Mouse (Mus musculus) cerebellum, adult 18-20 months (tissue): ENCODE data around the gene Fam19a3.
A peak's percentile ranks its signal among the peaks of the same experiment; 100 is the strongest.
"Not testable (repeated sequence)": the region's sequence is repeated elsewhere in the genome, so short reads cannot be mapped to it uniquely, and the experiment has no call there.

ENCODE experiments used
- DNase-seq, 2 experiments: peaks; one replicate each; pipeline ENCODE4 v3.0.0; 2021

Fam19a3 gene

DNA sequence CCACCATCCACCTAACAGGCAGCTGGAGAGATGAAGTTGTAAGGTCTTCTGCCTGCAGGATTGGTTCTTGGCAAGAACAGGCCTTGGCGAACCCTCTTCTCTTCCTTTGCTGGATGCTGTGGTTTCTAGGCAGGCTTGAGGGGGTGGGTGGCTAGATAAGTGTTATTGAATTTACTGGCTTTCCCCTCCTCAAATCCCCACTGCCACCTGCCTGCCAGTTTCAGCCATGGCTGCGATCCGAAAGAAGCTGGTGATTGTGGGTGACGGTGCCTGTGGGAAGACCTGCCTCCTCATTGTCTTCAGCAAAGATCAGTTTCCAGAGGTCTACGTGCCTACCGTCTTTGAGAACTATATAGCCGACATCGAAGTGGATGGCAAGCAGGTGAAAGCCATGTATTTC lies 10.0 kb upstream of the Fam19a3 start:
- DNase-seq = no peak

DNA sequence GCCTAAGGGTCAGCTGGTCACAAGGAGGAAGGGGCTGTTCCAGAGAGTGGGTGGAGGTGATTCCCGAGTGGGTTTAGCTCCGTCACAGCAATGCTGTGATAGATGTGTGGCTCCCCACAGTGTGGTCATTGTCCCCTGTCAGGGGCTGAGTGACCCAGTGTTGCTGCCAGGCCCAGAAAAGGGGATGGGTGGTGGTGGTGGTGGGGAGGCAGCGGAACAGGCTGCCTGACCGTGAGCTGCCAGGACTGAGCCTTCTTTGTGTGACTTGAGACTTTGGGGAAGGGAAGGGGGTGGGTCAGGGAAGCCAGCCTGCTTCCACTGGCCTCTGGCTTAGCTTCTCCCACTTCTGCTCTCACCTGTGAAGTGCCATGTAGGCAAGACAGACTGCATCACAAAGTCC lies 9.4 kb upstream of the Fam19a3 start:
- DNase-seq = no peak

DNA sequence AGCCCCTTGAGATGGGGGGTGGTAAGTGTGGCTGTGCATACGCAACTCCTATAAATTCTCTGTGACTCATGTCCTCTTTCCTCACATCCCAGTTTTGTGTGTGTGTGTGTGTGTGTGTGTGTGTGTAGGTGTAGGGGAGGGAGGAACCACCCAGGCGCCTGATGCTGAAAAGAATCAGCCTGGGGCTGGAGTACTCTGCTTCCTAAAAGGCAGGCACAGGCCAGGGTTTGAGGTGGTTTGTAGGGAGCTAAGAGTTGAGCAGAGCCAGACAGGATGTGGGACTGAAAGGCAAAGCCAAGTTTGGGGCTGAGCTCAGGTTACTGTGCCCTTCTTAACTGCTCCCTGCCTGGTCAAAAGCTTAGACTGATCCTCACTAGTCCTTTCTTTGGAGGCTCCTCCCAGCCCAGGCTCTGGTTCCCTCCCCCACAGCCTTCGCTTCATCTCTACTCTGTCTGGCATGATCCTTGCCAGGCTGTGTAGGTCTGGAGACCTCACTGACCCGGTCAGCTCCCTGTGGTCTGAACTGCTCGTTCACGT lies 8.8 kb upstream of the Fam19a3 start:
- DNase-seq = no peak

DNA sequence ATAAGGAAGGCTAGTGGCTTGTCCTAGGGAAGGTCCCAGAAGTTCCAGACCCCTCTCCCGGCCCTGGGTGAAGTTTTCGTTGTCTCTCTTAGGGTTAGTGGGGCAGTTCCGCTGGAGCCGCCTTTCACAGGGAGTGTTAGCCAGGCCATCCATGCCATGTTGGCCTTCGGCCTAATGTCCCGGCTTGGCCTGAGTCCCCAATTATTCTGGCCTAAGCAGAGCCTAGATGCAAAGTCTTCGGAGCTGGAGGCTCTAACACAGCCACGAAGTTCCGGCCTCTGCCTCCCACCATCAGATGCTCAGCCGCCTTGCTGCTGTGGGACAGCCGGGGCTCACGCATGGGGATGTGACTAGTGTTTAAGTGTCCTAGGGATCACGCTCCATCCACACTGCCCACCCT lies 8.2 kb upstream of the Fam19a3 start:
- DNase-seq = peak; percentile 11 to 26

DNA sequence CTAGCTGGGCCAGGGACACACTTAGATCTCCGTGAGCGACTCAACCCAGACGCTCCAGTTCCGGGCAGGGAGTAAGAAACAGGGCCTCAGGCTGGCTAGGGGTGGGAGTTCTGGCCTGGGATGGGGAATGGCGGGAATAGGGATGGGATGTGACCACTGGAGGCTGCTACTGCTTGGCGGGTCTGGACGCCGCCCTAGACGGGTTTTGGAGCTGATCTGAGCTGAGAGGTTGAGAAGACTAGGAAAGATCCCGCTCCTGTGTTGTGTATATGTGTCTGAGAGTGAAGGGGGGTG lies 7.6 kb upstream of the Fam19a3 start:
- no peak for DNase-seq

DNA sequence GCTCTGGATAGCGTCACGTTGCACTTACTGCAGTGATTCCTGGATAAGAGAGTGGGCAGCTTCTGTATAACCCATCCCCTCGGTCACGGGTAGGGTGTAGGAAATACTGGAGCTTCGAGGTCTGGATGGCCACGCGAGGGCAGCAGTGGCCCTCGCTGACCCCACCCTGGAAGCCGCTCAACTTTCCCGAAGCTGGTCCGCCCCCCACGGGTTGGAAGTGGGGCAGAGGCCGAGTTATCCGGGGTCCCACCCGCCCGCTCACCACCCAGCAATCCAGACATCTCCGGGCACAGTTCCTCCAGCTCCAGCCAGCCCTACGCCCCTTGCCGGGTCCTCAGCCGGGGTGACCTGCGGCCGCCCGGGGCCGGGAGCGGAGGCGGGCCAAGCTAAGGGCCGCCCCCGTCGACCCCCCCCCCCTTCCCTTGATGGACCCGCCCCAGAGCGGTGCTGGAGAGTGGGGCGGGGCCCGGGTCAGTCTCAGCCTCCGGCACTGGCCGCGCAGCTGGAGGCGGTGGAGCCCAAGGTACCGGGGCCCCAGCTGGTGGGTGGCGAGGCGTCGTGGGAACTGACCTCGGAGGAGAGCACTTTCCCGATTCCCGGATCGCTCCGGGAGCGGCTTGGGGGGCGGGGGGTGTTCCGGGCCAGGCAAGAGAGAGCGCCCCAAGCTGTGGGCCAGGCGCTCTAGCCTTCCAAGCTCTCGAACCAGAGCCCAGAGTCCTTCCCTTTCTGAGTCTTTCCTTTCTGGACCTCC lies 7.1 kb upstream of the Fam19a3 start:
- DNase-seq = peak; percentile 26 to 62

DNA sequence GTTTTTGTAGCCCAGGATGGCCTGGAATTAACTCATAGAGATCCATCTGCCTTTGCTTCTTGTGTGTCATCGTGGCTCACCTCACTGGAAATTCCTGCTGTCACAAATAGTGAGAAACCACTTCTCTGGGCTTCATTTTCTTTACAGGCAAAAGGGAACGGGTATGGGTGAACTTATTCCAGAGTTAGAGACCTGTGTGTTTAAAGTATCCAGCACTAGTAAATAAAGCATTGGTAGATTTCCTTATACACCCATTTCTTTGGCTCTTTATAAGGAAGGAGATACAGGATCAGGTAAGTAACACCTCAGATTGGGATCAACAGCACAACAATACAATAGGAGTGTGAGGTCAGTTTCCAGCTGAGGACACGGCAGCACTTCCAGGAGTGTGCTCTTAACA lies 6.4 kb upstream of the Fam19a3 start, which contains the start of gene Rhoc:
Gene Rhoc (plus strand): TSS at position 301 of the 400 bp plus-strand sequence.
- no peak for DNase-seq

DNA sequence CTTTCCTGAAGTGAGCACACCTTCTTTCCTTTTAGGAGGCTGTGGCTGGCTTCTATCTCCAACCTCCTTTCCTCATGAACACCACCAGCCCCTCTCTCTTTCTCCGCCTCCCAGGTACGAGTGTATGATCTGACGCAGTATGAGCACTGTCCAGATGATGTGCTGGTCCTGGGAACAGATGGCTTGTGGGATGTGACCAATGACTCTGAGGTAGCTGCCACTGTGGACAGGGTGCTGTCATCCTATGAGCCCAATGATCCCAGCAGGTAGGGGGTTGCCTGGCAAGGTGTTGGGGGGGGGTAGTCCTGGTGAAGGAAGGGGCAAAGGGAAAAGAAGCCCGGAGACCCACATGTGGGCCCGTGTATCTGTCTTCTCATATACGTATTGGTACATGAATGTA lies 3.6 kb upstream of the Fam19a3 start:
- no peak for DNase-seq

DNA sequence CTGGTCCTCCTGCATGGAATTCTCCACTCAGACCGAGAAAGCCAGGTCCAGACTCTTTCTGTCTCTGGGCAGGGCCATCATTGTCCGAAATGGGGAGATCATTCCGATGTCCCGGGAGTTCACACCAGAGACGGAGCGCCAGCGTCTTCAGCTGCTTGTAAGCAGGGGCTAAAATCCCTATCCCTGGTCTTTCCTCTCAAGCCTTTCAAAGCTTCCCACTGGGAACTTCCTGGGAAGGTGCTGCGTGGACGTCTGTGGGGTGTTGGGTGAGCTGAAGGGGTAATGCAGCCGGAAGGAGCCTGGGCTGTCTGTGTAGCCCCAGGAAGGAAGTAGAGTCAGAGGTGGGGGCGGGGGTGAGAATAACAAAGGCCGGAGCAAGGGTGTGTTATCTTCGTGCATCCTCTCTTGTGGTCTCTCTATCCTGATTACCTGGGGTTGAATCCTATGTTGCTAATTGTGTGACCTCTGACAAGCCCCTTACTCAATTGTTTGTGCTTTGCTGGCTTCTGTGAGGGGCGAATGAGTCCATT lies 2.4 kb upstream of the Fam19a3 start:
- DNase-seq = no peak

DNA sequence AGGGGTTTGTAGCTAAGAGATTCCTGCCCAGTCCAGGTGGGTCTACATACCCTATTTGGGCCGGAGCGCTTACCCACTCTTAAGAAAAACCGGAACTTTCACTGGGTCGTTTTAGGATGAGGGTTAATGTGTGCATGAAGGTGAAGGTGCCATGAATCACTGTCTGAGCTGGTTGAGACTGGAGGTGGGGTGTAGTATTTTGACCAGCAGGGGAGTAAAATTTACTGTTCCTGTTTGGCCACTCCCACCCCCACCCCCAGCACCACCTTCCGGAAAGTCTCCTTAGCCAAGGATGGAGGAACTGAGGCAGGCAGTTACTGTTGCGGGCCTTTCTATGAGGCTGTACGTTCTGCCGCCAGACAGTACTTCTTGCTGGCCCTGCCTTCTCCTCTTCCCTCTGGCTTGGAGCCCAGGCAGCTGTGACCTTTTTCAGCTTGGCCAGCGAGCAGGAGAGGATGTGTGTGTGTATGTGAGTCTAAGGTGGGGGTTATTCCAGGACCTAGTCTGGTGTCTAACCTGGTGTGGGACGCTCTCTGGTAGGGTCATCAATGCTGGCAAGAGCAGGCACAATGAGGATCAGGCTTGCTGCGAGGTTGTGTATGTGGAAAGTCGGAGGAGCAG lies 531 bp upstream of the Fam19a3 start:
- DNase-seq = no peak

DNA sequence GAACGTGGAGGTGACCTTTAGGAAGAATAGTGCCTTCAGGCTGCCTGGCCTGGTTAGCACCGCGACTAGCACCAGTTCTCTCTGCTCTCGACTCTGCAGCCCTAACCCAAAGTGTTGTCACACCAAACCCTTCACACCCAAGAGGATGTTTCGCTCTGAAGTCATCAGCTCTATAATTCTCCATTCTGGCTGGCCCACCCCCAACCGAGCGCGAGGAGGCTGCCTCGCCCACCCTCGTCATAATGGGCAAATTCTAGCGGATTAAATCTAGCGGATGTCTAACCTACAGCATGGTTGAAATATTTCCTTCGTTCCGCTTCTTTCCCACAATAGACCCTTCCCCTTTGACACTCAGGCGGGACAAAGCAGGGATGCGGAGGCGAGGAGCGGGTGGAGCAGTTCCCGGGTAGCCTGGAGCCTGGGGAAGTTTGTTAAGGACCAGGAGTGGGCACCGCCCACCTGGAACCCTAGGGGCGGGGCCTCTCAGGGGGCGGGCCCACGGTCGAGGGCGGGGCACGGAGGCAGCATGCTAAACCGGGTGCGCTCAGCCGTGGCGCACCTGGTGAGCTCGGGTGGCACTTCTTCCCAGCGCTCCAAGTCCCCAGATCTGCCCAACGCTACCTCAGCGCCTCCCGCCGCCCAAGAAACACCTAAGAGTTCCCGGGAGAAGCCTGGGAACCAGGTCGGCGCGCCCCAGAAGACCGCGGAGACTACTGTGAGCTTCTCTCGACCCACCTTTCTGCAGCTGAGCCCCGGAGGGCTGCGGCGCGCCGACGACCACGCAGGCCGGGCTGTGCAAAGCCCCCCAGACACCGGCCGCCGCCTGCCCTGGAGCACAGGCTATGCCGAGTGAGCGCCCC lies 849 bp downstream of the Fam19a3 start, which contains the start of gene Ppm1j:
Gene Ppm1j (plus strand): TSS at position 496 of the 860 bp plus-strand sequence.
- peak in 1 of 2 experiments; percentile 19 for DNase-seq

DNA sequence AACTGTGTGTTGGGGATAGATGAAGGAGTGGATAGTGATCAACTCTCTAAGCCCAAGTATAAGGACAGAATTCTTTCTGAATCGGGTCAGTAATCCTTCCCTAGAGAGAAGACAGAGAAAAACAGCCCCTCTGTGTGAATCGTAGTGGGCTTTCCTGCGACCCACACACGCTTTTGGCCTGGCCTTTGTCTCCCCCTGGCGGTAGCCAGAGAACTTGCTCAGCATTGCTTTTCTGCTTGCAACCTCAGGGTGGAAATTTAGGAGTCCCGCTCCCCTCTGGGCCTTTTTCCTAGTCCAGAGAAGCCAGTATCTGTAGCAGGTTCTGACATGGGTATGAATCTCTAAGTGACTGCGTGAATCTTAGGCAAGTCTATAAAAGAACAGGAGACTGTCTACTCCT lies 1.7 kb downstream of the Fam19a3 start:
- peak; percentile 34 to 43 for DNase-seq

DNA sequence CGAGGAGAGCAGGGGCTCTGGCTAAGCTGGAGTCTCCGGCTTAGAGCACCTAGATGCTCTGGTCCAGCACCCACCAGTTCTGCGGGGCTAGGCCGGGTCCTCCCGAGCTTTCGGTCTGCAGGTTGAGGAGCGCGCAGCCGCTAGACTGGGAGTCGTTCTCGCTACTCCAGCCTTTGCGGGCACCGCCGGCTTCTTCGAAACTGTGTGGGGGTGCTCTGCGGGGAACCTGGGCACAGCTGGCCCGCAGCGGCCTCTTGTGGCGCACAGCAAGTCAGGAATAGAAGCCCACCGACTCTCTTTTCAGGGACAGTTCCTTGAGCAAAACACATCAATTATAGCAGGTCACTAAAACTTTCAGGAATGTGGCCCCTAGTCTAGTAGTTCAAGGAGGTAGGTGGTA lies 4.3 kb downstream of the Fam19a3 start:
- no peak for DNase-seq

DNA sequence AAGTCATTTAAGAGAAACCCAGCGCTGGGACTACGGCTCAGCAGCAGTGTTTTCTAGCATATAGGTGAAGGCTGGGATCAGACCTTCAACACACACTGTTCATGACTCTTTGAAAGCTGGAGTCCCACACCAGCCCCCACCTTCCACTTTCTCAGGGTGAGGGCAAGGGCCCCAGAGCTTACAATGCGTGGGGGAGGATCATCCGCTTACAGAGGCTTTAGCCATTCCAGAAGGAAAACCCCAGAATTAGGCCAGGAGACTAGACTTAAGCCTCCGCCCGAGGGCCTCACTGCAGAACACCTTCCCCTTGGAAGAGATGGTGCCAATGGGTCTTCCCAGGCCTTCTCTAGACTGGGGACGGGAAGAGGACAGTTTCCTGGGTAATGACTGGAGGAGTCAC lies 8.3 kb downstream of the Fam19a3 start:
- DNase-seq = no peak

DNA sequence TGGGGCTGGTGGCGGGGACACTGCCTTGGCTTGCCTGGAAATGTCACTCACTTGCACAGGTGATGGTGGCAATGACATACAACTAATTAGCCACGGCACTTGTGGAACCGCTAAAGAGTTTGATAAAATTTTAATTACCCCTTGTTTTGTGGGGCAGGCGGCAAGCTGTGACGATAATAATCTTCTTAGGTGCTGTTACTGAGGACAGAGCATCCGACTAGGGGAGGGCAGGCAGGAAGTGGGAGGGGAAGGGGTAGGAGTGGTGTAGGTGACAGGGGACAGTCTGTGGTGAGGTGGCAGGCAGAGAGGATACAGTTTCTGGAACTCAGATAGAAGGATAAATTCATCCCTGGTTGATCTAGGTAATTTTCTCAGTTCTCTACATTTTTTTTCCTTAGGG lies 10.2 kb downstream of the Fam19a3 start:
- no peak for DNase-seq

DNA sequence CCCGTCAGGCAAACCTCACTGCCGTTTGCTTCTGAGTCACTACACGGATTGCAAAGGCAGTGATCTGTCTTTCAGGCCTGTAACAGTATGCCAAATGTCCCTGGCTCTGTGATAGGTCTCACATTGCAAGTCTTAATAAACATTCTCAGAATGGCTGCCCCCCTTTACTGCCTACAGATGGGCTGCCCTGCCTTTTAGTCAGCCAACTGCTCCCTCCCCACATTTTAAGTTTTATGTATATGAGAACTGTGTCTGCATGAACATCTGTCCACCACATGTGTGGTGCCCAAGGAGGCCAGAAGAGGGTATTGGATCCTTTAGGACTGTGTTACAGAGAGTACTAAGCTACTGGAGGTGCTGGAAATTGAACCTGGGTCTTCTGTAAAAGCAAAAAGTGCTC lies 10.7 kb downstream of the Fam19a3 start:
- no peak for DNase-seq

DNA sequence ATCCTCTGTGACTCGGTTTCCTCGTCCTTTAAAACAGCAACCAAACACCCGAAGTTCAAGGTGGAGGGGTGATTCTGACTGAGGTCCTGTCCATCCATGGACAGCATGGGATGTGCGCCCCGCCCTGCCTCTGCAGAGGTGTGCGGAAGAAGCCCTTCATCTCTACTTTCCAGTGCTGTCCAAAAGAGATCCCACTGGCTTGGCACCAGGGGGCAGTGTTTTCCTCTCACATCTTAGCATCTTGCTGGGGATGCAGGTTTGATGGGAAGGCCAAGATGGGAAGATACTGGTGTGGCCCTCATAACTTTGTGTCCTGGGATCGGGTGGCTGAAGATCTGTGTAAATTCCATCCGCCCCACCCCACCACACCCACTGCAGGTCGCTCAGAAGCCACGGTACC lies 11.6 kb downstream of the Fam19a3 start:
- peak in 1 of 2 experiments; percentile 29 for DNase-seq

DNA sequence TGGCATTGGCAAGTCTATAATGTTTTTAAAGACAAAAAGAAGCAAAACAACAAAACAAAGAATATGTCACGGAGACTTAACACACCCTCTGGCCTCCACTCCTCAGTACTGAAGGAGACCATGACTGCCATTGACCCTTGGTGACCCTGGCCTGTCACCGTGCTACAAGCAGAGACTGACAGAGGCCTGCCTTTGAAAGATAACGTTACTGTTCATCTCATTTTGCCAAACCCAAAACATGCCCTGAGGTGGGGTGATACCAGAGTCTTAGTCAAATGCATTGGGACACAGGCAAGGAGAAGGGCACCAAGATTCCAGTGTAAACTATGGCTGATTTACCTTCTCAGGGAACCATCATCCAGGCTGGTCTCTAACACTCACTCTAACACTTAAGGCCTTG lies 12.5 kb downstream of the Fam19a3 start:
- DNase-seq = no peak

DNA sequence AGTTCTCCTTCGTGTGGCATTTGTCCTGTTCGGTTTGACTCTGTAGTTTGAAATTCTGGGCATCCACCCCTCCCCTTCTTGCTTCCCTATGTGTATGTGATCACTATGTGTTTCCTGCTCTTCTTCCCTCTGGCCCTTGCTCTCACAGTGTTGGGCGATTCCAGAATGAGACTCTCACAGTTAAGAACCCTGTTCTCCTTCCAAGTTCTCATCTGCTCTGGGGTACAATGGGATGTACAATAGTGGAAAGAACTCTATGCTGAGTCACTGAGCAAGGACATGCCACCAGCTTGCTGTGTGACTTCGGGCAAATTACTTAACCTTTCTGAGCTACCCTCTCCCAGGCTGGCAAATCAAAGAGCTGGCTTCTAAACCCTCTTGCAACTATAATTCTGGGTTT lies 13.9 kb downstream of the Fam19a3 start:
- DNase-seq = no peak

DNA sequence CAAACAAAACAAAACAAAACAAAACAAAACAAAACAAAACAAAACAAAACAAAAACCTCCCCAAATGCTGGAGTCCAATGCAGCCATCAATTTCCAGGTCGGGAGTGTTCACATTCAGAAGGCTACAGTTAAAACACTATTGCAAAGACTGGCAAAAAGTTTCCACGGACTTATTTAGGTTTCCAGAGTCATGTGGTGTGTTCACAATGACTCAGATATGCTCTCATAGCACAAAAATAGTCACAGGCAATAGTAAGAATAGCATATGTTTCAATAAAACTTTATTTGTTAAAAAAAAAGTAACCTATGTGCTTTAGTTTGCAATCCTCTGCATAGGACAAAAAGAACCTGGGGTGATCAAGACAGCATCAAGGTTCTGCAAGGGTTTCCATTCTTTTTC lies 14.5 kb downstream of the Fam19a3 start:
- DNase-seq = no peak

DNA sequence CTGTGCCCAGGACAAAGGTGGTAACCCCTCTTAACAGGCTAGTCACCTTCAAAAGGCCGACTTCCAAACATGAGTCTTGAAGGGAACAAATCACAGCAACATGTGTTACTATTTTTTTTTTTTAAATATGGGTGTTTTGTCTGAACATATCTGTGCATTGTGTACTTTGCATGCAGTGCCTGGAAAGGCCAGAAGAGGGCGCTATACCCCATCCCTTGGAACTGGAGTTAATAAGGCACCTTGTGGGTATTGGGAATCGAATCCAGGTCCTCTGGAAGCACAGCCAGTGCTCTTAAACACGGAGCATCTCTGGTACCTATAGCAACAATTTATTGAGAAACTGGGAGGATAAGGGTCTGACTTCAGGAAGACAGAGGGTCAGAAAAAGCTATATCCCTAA lies 16.6 kb downstream of the Fam19a3 start:
- no peak for DNase-seq

DNA sequence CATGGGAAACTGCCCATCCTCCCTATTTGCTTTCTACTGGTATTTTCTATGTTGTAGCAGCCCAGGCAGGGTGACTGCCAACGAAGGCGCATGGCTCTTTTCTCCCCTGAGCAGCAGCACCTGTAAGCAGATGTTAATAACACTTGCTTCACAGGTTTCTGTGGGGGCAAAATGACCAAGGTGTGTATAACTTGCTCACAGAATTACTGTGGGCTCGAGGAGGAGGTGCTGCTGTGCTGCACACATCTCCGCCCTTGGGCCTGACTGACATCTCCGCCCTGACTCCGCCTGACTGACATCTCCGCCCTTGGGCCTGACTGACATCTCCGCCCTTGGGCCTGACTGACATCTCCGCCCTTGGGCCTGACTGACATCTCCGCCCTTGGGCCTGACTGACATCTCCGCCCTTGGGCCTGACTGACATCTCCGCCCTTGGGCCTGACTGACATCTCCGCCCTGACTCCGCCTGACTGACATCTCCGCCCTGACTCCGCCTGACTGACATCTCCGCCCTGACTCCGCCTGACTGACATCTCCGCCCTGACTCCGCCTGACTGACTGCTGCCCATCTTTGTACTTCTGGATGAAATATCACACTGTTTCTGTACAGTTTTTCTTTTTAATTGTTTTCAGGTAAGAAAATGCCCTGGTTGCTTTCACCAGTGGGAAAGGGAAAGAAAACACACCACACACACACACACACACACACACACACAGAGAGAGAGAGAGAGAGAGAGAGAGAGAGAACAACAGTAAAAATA lies 19.4 kb downstream of the Fam19a3 start:
- not testable (repeated sequence) for DNase-seq

DNA sequence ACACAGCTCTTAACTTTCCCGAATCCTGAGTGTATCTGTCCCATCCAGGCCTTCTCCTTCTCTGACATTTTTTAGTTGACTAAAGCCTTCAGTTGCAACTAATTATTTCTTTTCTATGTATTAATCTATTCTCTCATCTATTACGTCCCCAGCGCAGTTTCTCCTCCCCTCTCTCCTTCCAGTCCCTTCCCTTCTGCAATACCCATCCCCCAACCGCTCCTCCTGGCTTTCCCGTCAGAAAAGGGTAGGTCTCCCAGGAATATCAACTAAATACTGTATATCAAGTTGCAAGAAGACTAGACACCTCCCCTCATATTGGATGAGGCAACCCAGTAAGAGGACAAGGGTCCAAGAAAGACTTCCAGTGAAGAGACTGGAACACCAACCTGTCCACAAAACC lies 22.8 kb downstream of the Fam19a3 start:
- no peak for DNase-seq
